Mouse (Mus musculus) adrenal gland, adult 18-20 months (tissue): ENCODE results near the gene Mtm1. TPM values are rescaled to one million over a fixed set of nuclear protein-coding genes. Genes with fewer than 3 reads are reported as not detected.
A peak's percentile ranks its signal among the peaks of the same experiment; 100 is the strongest.
"Not testable (repeated sequence)": the region's sequence is repeated elsewhere in the genome, so short reads cannot be mapped to it uniquely, and the experiment has no call there.

ENCODE experiments used
- DNase-seq, 2 experiments: peaks; one replicate each; pipeline ENCODE4 v3.0.0; 2021 to 2022; ENCODE audit warnings: low spot score in 2 of 2
- total RNA-seq, 2 experiments: library from RNA; stranded (reverse); gene quantifications; 1 replicate in 1 of 2; 2 replicates in 1 of 2; pipeline ENCODE4 v1.2.3; 2021

The Mtm1 gene
- total RNA-seq, 2 experiments from 2014 or later, result 9.7 to 17.2 TPM

DNA sequence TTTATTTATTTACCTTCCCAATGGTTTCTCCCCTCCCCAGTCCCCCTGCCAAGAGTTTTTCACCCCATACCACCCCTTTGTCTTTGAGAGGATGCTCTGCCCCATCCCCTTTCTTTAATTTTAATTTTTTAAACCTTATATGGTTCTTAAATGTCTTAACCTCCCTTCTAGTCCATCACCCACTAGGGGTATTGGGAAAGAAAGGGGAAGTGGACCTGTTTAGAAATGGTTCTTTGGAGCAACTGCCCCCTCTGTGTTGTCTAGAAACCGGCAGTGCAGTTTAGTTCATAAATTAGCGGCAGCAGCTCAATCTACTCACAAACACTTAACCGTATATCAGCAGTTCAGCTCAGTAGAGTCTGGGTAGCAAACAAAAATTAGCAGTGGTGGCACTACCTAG, 63.6 kb downstream of the Mtm1 start:
- no peak for DNase-seq

DNA sequence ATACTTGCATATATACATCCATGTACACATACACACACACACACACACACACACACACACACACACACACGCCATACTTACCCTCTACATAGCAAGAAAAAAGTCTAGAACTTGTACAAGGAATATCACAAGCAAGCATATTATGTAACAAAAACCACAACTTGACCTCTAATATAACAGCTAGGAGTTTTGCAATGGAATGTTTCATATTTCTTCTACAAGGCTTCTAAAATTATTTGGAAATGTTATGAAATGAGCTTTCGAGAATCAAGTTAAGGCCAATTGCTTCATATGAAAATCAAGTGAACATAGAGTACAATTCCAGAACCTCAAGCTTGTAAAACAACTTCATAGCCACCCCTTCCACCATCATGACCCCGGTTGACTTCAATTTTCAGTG, 74.9 kb downstream of the Mtm1 start:
- DNase-seq, result no peak

DNA sequence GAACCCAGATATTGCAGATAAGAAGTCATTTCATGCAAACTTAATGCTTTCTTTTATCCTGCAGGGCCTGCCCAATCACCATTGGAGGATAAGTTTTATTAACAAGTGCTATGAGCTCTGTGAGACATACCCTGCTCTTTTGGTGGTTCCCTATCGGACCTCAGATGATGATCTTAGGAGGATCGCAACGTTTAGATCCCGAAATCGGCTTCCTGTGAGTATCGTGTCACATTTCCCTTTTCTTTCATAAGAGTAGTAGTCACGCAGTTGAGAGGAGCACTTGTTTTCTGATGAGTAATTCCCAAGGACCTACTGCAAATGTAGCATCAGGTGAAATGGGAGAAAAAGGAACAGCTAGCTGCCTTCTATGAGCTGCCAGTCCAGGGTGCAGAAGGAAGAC, 76.5 kb downstream of the Mtm1 start:
- no peak for DNase-seq

DNA sequence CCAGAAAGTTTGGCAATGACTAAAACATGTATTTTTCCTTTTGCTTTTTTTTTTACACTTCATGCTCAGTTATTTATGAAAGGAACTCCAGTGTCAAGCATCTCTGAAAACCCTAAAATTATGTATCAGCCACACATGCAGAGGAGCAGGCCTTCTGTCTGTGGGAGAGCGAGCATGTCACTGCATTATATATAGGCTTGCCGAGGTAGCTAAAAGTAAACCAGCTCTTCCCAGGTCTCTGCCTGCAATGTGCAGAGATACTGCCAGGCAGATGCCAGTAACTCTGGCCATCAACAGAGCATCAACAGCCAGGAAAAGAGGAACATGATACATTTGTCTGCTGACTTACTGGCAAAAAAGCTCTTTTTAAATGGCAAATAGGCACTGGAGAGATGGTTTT, 83.6 kb downstream of the Mtm1 start:
- no peak for DNase-seq

DNA sequence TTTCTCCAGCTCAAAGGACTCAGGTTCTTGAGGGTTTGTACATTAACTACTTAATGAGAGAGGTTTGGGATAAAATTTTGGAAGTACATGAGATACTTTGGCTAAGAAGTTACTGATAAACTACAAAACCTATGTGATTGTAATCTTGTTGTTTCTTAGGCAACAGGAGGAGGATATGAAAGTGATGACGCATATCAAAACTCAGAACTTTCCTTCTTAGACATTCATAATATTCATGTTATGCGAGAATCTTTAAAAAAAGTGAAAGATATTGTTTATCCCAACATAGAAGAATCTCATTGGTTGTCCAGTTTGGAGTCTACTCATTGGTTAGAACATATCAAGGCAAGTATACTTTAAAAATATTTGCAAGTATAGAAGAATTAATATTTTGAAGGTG, 85.4 kb downstream of the Mtm1 start:
- no peak for DNase-seq

DNA sequence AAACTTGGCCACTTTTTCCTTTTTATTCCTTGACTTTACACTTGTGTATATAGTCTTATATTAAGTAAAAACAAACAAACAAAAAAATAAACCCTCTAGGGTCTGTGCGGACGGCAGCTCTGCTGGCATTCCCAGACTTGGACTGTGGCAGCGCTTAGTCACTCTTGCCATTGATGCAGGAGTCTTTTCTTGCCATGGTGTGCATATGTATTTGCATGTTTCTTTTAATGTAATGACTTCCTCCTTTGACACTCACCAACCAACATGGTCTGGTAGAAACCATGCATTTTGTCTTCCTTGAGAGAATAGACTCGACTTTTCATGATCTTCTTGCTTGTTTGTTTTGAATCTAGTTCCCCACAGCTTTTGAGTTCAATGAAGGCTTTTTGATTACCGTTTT, 91.6 kb downstream of the Mtm1 start:
- no peak for DNase-seq

DNA sequence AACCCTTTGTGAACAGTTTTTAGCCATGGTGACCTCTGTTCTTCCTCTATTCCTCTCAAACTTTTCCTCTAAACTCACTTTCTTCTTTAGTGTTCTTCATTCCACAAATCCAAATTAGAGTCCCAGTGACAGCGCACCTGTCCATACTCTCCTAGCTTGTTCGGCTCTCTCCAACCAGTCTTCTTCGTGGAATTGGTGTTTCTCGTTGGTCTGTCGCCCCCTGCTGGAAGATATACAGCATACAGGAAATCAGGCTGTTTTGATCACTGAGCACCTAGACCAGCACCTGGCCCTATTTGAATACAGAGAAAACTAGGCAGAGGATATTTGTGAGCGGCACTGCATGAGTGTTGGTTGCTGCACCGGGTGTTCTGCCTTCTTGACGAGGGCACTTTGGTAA, 100.7 kb downstream of the Mtm1 start:
- peak; percentile 16 to 25 for DNase-seq

DNA sequence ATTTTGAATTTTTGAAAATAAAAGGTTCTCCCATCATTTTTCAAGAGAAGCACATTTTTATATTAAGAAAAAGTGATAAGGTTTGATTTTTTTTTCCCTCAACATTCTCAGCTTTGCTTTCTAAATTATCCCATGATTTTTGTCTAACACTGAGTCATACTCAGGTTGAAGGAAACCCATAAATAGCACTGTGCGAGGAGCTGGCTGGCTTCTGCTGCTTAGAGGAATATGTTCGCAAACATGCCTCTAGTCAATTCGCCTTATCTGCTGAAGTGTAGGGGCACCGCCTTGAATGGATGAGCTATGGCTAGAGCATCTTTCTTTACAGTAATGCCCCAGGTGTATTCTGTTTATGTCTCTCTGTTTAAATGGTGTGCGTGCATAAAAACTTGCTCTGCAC, 103.8 kb downstream of the Mtm1 start:
- DNase-seq, result no peak

DNA sequence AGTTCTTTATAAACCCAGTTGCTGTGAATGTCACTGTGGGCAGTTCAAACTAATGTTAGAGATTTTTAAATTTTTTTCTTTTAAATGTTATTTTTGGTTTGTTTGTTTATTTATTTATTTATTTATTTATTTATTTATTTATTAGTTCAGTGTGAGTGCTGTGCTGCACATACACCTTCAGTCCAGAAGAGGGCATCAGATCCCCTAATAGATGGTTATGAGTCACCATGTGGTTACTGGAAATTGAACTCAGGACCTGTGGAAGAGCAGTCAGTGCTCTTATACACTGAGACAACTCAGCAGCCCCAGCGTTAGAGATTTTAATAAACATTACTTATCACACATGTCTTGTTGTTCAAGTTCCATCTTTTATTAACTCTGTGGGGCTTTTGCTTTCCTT, 141.5 kb downstream of the Mtm1 start:
- no peak for DNase-seq

DNA sequence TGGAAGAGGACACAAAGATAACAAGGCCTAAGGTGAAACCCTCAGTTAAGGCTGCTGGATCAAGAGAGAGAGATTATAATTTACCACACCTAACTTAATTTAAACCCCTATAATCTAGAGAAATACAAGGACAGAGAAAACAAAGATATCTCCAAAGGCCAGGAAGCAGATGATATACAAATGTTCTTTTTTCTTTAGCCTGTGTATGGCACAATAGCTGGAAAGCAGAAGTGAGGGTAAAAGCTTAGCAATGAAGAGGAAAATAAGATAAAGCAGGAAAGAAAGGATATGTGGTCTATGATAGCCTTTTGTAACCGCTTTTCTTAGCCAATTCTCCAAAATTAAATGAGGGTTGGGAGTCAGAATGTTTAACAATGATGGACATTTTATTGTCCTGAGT, 144.8 kb downstream of the Mtm1 start:
- no peak for DNase-seq

DNA sequence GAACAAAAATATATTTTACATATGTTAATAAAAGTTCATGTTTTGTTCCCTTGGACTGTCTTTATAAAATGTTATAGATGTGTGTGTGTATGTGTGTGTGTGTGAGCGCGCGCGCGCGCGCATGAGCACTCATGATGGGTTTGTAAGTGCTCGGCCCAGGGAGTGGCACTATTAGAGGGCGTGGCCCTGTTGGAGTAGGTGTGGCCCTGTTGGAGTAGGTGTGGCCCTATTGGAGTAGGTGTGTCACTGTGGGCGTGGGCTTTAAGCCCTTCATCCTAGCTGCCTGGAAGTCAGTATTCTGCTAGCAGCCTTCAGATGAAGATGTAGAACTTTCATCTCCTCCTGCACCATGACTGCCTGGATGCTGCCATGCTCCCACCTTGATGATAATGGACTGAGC, 151.2 kb downstream of the Mtm1 start:
- not testable (repeated sequence) for DNase-seq

DNA sequence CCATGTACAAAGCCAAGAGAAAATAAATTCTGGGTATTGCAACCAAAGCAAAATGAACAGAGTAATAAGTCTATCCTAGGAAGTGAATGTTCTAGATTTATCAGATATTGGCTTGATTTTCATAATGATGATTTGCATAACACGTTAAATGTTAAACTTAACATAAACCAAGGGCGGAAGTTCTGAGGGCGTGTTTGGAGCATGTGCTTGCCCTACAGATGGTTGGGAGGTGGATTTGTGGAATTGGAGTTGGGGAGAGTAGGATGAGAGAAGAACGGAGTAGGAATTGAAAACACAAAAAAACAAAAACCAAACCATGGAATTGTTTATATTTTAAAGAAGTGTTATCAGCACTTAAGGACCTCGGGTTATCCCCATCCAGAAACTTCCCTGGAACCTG, 153.5 kb downstream of the Mtm1 start:
- DNase-seq, result no peak

DNA sequence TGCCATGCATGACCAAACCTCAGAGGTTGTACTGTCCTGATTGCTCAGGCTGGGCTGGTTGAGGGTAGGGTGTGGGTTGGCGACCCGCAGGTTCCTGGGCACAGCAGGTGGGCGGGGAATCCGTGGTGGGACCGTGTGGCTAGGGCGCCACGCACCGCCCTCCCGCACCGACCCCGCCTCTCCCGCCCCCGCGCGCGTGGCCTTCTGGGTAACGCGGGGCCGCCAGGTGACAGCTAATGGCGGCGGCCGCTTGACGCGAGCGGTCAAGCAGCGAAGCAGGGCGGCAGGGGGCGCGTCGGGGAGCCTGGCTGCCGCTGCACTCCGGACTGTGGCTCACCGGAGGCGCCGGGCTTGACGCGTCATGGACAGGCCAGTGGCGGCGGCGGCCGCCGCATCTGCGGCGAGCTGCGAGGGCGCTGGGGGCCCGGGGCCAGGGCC, 154.0 kb downstream of the Mtm1 start, which contains the start of gene Mtmr1:
Gene Mtmr1, plus strand, starts transcription at position 207 of the 438 bp plus-strand sequence.
- peak; percentile 82 to 87 for DNase-seq

DNA sequence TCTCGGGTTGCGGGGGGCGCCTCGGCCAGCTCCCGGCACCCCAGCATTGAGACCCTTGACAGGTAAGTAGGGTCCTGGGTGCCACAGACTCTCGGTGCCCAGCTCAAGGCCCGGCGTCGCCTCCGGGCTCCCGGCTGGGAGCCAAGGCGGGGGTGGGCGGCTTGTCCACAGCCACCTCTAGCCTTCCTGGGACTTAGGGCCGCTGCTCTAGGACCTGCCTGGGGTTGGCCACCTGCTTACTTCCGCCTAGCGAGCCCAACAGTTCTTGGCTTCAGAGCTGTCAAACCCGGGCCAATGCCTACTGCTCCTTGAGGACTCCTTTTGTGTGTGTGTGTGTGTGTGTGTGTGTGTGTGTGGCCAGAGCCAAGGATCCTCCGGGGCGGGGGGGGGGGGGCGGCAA, 154.4 kb downstream of the Mtm1 start:
- peak in 1 of 2 experiments; percentile 29 for DNase-seq

Other genes with a start within 250 kb of the Mtm1 start
- 10 to 100 TPM in 1 of 2 experiments, 1 to 10 TPM in 1; 9.9 to 18.2 TPM for gene Mamld1, start 160.5 kb upstream of the Mtm1 start, total RNA-seq
- 10 to 100 TPM; 23.0 to 32.3 TPM for gene Mtmr1, start 154.0 kb downstream of the Mtm1 start, total RNA-seq